Mouse (Mus musculus): Measurements from ENCODE around the gene Caly.

DNA sequence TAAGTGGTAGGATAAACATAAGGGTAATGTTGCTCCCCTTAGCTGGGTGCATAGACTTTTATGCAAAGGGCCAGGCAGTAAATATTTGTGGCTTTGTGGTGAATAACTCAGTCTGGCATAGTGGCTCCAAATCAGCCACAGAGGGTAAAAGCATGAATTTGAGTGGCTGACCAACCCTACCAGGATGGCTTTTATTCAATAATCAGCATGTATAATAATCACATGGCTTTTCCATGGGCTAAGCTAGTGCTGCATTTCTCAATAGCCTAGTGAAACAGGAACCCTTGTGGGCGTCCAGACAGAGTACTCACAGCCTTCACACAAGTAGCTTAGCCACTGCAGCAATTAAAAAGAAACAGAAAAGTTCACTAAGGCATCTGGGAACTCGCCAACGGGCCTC, 29.6 kb upstream of the Caly start:
- no peak for TF ChIP-seq CTCF (IDR thresholded peaks at IDR 0.05; ENCODE audit: insufficient read depth, low read length)
- TF ChIP-seq POLR2A (IDR thresholded peaks at IDR 0.05; ENCODE audit: borderline replicate concordance, extremely low read depth, low read depth, low read length), result no peak

All from lung, adult 2 months (tissue).